Mouse (Mus musculus): ENCODE measurements around the gene Dvl3.
"Not testable (repeated sequence)": the region's sequence is repeated elsewhere in the genome, so short reads cannot be mapped to it uniquely, and the experiment has no call there.

The Dvl3 gene

GRCm38 (mm10) chr16:20516726-20517201, at the start of gene Dvl3:
Gene Dvl3 (plus strand): TSS chr16:20516982.
- DNase-seq, result peak; percentile 96

- no peak for DNase-seq
Observed at GRCm38 (mm10) chr16:20470981-20471380, 45.8 kb upstream of the Dvl3 start.

GRCm38 (mm10) chr16:20471686-20472085, 45.1 kb upstream of the Dvl3 start:
- no peak for DNase-seq

- no peak for DNase-seq
Observed at GRCm38 (mm10) chr16:20473748-20474147, 43.0 kb upstream of the Dvl3 start.

GRCm38 (mm10) chr16:20474211-20474610, 42.6 kb upstream of the Dvl3 start:
- no peak for DNase-seq

GRCm38 (mm10) chr16:20474786-20475185, 42.0 kb upstream of the Dvl3 start:
- DNase-seq, result no peak

GRCm38 (mm10) chr16:20475335-20475734, 41.4 kb upstream of the Dvl3 start:
- DNase-seq, result no peak

GRCm38 (mm10) chr16:20476857-20477256, 39.9 kb upstream of the Dvl3 start:
- DNase-seq, result no peak

- no peak for DNase-seq
Observed at GRCm38 (mm10) chr16:20477270-20477669, 39.5 kb upstream of the Dvl3 start.

GRCm38 (mm10) chr16:20478504-20478903, 38.3 kb upstream of the Dvl3 start:
- DNase-seq, result no peak

GRCm38 (mm10) chr16:20479026-20479760, 37.6 kb upstream of the Dvl3 start:
- not testable (repeated sequence) for DNase-seq

GRCm38 (mm10) chr16:20480115-20480514, 36.7 kb upstream of the Dvl3 start:
- DNase-seq, result peak; percentile 18

GRCm38 (mm10) chr16:20481746-20482145, 35.0 kb upstream of the Dvl3 start:
- no peak for DNase-seq

GRCm38 (mm10) chr16:20483716-20484115, 33.1 kb upstream of the Dvl3 start:
- DNase-seq, result not testable (repeated sequence)

GRCm38 (mm10) chr16:20485061-20485460, 31.7 kb upstream of the Dvl3 start:
- no peak for DNase-seq

- no peak for DNase-seq
Observed at GRCm38 (mm10) chr16:20486048-20486447, 30.7 kb upstream of the Dvl3 start.

- no peak for DNase-seq
Observed at GRCm38 (mm10) chr16:20488151-20488550, 28.6 kb upstream of the Dvl3 start.

- DNase-seq, result not testable (repeated sequence)
Observed at GRCm38 (mm10) chr16:20488751-20489150, 28.0 kb upstream of the Dvl3 start.

GRCm38 (mm10) chr16:20489233-20489632, 27.5 kb upstream of the Dvl3 start:
- DNase-seq, result no peak

- DNase-seq, result no peak
Observed at GRCm38 (mm10) chr16:20490581-20490980, 26.2 kb upstream of the Dvl3 start.

GRCm38 (mm10) chr16:20491301-20491700, 25.5 kb upstream of the Dvl3 start:
- DNase-seq, result no peak

GRCm38 (mm10) chr16:20493452-20493851, 23.3 kb upstream of the Dvl3 start:
- DNase-seq, result no peak

GRCm38 (mm10) chr16:20496671-20497600, 19.8 kb upstream of the Dvl3 start:
- DNase-seq, result peak; percentile 88

Data from retina, postnatal 1 day (tissue).